Mouse (Mus musculus) kidney, embryonic 15.5 days (tissue): ENCODE data around the gene Renbp. TPM values are rescaled to one million over a fixed set of nuclear protein-coding genes. Genes with fewer than 3 reads are reported as not detected.

Source experiments
- ATAC-seq: fragments of 200-750 bp; cut with Nextera tagmentation; replicated peaks from 2 replicates; pipeline ENCODE4 v1.8.0; 2017; ENCODE audit warnings: moderate TSS enrichment; ENCODE audit not compliant: low FRiP score
- H3K27ac ChIP-seq: fragments of 300-500 bp; sonication (generic); 2 replicates; pipeline ENCODE4 v1.5.1; 2015; ENCODE audit warnings: mild to moderate bottlenecking, inconsistent platforms
- H3K27me3 ChIP-seq: fragments of 300-500 bp; sonication (generic); 2 replicates; pipeline ENCODE4 v1.6.1; 2015; ENCODE audit warnings: inconsistent platforms
- H3K36me3 ChIP-seq: fragments of 300-500 bp; sonication (generic); 2 replicates; pipeline ENCODE4 v1.6.1; 2015; ENCODE audit warnings: inconsistent platforms
- H3K4me1 ChIP-seq: fragments of 300-500 bp; sonication (generic); 2 replicates; pipeline ENCODE4 v1.6.1; 2015; ENCODE audit warnings: inconsistent platforms
- H3K4me2 ChIP-seq: fragments of 300-500 bp; sonication (generic); 2 replicates; pipeline ENCODE4 v1.6.1; 2015; ENCODE audit warnings: moderate library complexity, mild to moderate bottlenecking, inconsistent platforms
- H3K4me3 ChIP-seq: fragments of 300-500 bp; sonication (generic); replicated peaks from 2 replicates; pipeline ENCODE4 v1.5.1; 2015; ENCODE audit warnings: mild to moderate bottlenecking, inconsistent platforms
- H3K9ac ChIP-seq: fragments of 300-500 bp; sonication (generic); 2 replicates; pipeline ENCODE4 v1.6.1; 2015; ENCODE audit warnings: mild to moderate bottlenecking, inconsistent platforms
- H3K9me3 ChIP-seq: fragments of 300-500 bp; sonication (generic); replicated peaks from 2 replicates; pipeline ENCODE4 v1.6.1; 2016; ENCODE audit warnings: inconsistent platforms
- WGBS: fragments of 180-500 bp; shearing (Covaris S2); methylation state at CpG from one replicate; pipeline ENCODE4 v1.1.7; 2015; ENCODE audit warnings: mixed read lengths; 5-methylcytosine and 5-hydroxymethylcytosine counted together
- polyA plus RNA-seq: library from polyadenylated mRNA; unstranded; fragments of >200 nt; fragmentation: Nextera tagmentation; extraction: Ambion mirVana; gene quantifications from 2 replicates; pipeline ENCODE4 v1.2.1, GENCODE M21; 2015

Renbp gene
- polyA plus RNA-seq, 1 experiment from 2014 or later = 54.5 TPM

GRCm38 (mm10) chrX:73880194-73881035, 50.2 kb downstream of the Renbp start:
- Histone ChIP-seq H3K4me2 (peak overlapping the region; percentile 70), H3K4me1 (peaks cover 12% of the 10 kb centered on the region; the same call in 1 of the 2 replicates), H3K4me3 (peak overlapping the region; percentile 45), H3K9ac (peak overlapping the region; percentile 39; the same call in 1 of the 2 replicates), H3K27ac (peak overlapping the region; percentile 83), H3K9me3 (no peaks in the 10 kb centered on the region), H3K36me3 (no peaks in the 10 kb centered on the region), H3K27me3 (peaks cover 21% of the 10 kb centered on the region)
- peak; percentile 36 for ATAC-seq
- WGBS = 22% methylated on average over 42 of the region's 48 CpGs

- 71% methylated on average over 1 of the region's 1 CpGs for WGBS
- Histone ChIP-seq H3K4me2 (no peak overlapping the region), H3K27me3 (peaks cover 21% of the 10 kb centered on the region), H3K27ac (no peak overlapping the region), H3K36me3 (no peaks in the 10 kb centered on the region), H3K4me3 (no peak overlapping the region), H3K4me1 (peaks cover 12% of the 10 kb centered on the region; the same call in 1 of the 2 replicates), H3K9ac (no peak overlapping the region), H3K9me3 (no peaks in the 10 kb centered on the region)
- no peak for ATAC-seq
Observed at GRCm38 (mm10) chrX:73877014-73877413, 53.6 kb downstream of the Renbp start.

GRCm38 (mm10) chrX:73875881-73876280, 54.8 kb downstream of the Renbp start:
- no peak overlapping the region for H3K4me2 ChIP-seq
- no peak overlapping the region for H3K27ac ChIP-seq
- H3K36me3 ChIP-seq = no peaks in the 10 kb centered on the region
- no peak for ATAC-seq
- H3K9me3 ChIP-seq = no peaks in the 10 kb centered on the region
- H3K27me3 ChIP-seq = peaks cover 16% of the 10 kb centered on the region
- no peak overlapping the region for H3K4me3 ChIP-seq
- peaks cover 6% of the 10 kb centered on the region; the same call in 1 of the 2 replicates for H3K4me1 ChIP-seq
- H3K9ac ChIP-seq = no peak overlapping the region
- 64% methylated on average over 2 of the region's 2 CpGs for WGBS

Other genes starting within 250 kb of the Renbp start
- gene Bcap31, start 214.7 kb downstream of the Renbp start, polyA plus RNA-seq = 256 and 267 TPM in 2 replicates
- 12.4 and 15.2 TPM in 2 replicates for gene Abcd1, start 214.3 kb downstream of the Renbp start, polyA plus RNA-seq
- 0.14 and 0.44 TPM in 2 replicates for gene Plxnb3, start 173.8 kb downstream of the Renbp start, polyA plus RNA-seq
- 5.2 and 8.1 TPM in 2 replicates for gene Srpk3, start 156.4 kb downstream of the Renbp start, polyA plus RNA-seq
- gene Idh3g, start 144.0 kb downstream of the Renbp start, polyA plus RNA-seq = 224 and 234 TPM in 2 replicates
- 176 and 184 TPM in 2 replicates for gene Ssr4, start 143.8 kb downstream of the Renbp start, polyA plus RNA-seq
- 0.80 and 0.92 TPM in 2 replicates for gene Pdzd4, start 105.9 kb downstream of the Renbp start, polyA plus RNA-seq
- gene Avpr2, start 38.7 kb downstream of the Renbp start, polyA plus RNA-seq = 5.8 and 6.2 TPM in 2 replicates
- gene L1cam, start 34.7 kb downstream of the Renbp start, polyA plus RNA-seq = 8.0 and 10.4 TPM in 2 replicates
- gene Arhgap4, start 9.0 kb downstream of the Renbp start, polyA plus RNA-seq = 3.7 and 4.0 TPM in 2 replicates
- 139 and 159 TPM in 2 replicates for gene Naa10, start 8.9 kb downstream of the Renbp start, polyA plus RNA-seq
- 58.1 and 60.5 TPM in 2 replicates for gene Hcfc1, start 35.5 kb upstream of the Renbp start, polyA plus RNA-seq
- gene Irak1, start 93.1 kb upstream of the Renbp start, polyA plus RNA-seq = 71.5 and 77.8 TPM in 2 replicates
- gene Opn1mw, start 196.6 kb upstream of the Renbp start, polyA plus RNA-seq = not detected in 2 replicates
- gene Mecp2, start 204.5 kb upstream of the Renbp start, polyA plus RNA-seq = 11.2 and 12.1 TPM in 2 replicates
- gene Tex28, start 237.0 kb upstream of the Renbp start, polyA plus RNA-seq = not detected in 2 replicates
- gene Tktl1, start 246.4 kb upstream of the Renbp start, polyA plus RNA-seq = 0.06 and 0.14 TPM in 2 replicates